In the genomic region with DNA sequence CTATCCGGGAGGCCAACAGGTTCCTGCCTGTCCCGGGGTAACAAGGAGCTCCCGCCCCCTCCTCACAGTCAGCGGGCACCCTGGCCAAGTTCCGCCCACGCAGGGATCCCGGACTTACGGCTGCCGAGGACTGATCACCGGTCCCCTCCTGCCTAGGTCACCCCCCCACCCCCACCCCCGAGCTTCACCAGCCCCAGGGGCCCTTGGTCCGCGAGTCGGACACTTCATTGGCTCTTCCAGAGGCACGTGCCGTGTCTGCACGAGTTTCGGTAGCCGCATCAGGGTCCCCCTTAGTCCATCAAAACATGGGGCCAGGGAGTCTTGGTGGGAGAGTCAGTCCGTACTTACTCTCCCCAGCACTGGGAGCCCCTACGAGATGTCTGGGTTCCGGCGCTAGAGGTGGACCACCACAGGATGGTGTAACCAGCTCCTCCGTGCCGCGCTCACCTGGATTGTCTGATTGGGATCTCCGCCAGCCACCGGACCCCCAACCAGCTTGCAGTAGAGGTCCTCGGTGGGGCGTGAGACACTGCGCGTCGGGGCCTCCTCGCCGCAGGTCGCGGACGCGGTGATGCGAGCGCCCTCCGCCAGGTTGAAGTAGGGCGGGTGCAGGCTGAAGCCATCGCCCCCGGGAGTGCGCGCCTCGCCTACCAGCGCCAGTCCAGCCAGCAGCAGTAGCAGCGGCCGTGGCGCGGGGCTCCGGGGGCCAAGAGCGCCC, we compare ENCODE assay signal across 8 mouse cellular contexts. TPM values are rescaled to one million over a fixed set of nuclear protein-coding genes. Genes with fewer than 3 reads are reported as not detected.
DNase-seq lines count a peak whose midpoint lies in the region; ATAC-seq lines count a peak whose summit lies in the region.

No protein-coding gene starts in this region.

- H3K36me3 ChIP-seq in limb, embryonic 11.5 days (ENCODE audit: control insufficient read depth, insufficient read depth, low read length): no peaks in the 10 kb centered on the region
- no peaks in the 10 kb centered on the region for H3K36me3 ChIP-seq in midbrain, embryonic 14.5 days (ENCODE audit: control insufficient read depth, insufficient read depth, low read length)

- peaks cover 29% of the 10 kb centered on the region for H3K4me1 ChIP-seq in limb, embryonic 11.5 days (ENCODE audit: control insufficient read depth, insufficient read depth, low read length)
- H3K4me1 ChIP-seq in midbrain, embryonic 14.5 days (ENCODE audit: control insufficient read depth, insufficient read depth, low read length): peaks cover 30% of the 10 kb centered on the region

- peak overlapping the region; percentile 26; the same call in 1 of the 2 replicates for H3K27ac ChIP-seq in limb, embryonic 11.5 days (replicated peaks; ENCODE audit: low read depth, low read length)
- H3K27ac ChIP-seq in midbrain, embryonic 14.5 days (replicated peaks; ENCODE audit: low read depth, low read length): no peak overlapping the region

- peaks cover 29% of the 10 kb centered on the region for H3K27me3 ChIP-seq in limb, embryonic 11.5 days (ENCODE audit: control insufficient read depth, insufficient read depth, low read length)
- H3K27me3 ChIP-seq in midbrain, embryonic 14.5 days (ENCODE audit: control insufficient read depth, insufficient read depth, low read length): peaks cover 34% of the 10 kb centered on the region

- H3K9me3 ChIP-seq in limb, embryonic 11.5 days (ENCODE audit: control insufficient read depth, low read length): no peaks in the 10 kb centered on the region
- H3K9me3 ChIP-seq in midbrain, embryonic 14.5 days (ENCODE audit: control insufficient read depth, low read length): no peaks in the 10 kb centered on the region

- peak; percentile 49 for DNase-seq in retina, postnatal 1 day
- no peak for DNase-seq in retina, embryonic 14.5 days (ENCODE audit: low spot score)
- peak; percentile 64 for DNase-seq in embryo, embryonic 11 days
- peak; percentile 53 for DNase-seq in heart, postnatal 4 days
- no peak for DNase-seq in limb, embryonic 11.5 days (ENCODE audit: low spot score)
- DNase-seq in midbrain, embryonic 14.5 days: peak; percentile 60
- DNase-seq in natural killer cell, adult 2 months (ENCODE audit: low spot score in 2 of 2): no peak
- DNase-seq in right cerebral cortex, postnatal 25 days: no peak

- WGBS in limb, embryonic 11.5 days: under 1% methylated on average over 55 of the region's 55 CpGs
- 1% methylated on average over 55 of the region's 55 CpGs for WGBS in midbrain, embryonic 14.5 days

- peak overlapping the region; percentile 69 for H3K4me3 ChIP-seq in limb, embryonic 11.5 days (ENCODE audit: low read depth, low read length)
- H3K4me3 ChIP-seq in midbrain, embryonic 14.5 days (replicated peaks; ENCODE audit: low read depth, low read length): peak overlapping the region; percentile 51

- ATAC-seq in limb, embryonic 11.5 days (ENCODE audit: insufficient number of reproducible peaks, low FRiP score, low TSS enrichment, low read depth): peak; percentile 5; the same call in 1 of the 2 replicates
- peak; percentile 38; the same call in 1 of the 2 replicates for ATAC-seq in midbrain, embryonic 14.5 days (ENCODE audit: low FRiP score, low TSS enrichment)

- peak overlapping the region; percentile 99 for H3K4me2 ChIP-seq in limb, embryonic 11.5 days (ENCODE audit: low read depth, severe bottlenecking)
- peak overlapping the region; percentile 100 for H3K4me2 ChIP-seq in midbrain, embryonic 14.5 days (ENCODE audit: low read length)

- H3K9ac ChIP-seq in limb, embryonic 11.5 days (ENCODE audit: low read length): peak overlapping the region; percentile 53
- H3K9ac ChIP-seq in midbrain, embryonic 14.5 days (replicated peaks; ENCODE audit: low read length): peak overlapping the region; percentile 54

RNA-seq across cellular contexts. Expression of a gene that starts 0.5 kb away (rescaled TPM):
- 10 to 100 TPM; 47.8 to 49.6 TPM for total RNA-seq in heart, postnatal 4 days (2021)
- 12.5 and 14.1 TPM in 2 replicates for polyA plus RNA-seq in limb, embryonic 11.5 days (2014; fragmentation: Nextera tagmentation; extraction: Ambion mirVana)
- 1.2 and 1.8 TPM in 2 replicates for polyA plus RNA-seq in midbrain, embryonic 14.5 days (2014; fragmentation: Nextera tagmentation; extraction: Ambion mirVana)

RNA-seq across cellular contexts. Expression of a gene that starts 32.0 kb away (rescaled TPM):
- 100 to 1,000 TPM; 619 to 692 TPM for total RNA-seq in heart, postnatal 4 days (2021)
- 641 and 643 TPM in 2 replicates for polyA plus RNA-seq in limb, embryonic 11.5 days (2014; fragmentation: Nextera tagmentation; extraction: Ambion mirVana)
- polyA plus RNA-seq in midbrain, embryonic 14.5 days (2014; fragmentation: Nextera tagmentation; extraction: Ambion mirVana): 409 and 512 TPM in 2 replicates

RNA-seq across cellular contexts. Expression of a gene that starts 48.1 kb away (rescaled TPM):
- 10 to 100 TPM; 15.2 to 15.4 TPM for total RNA-seq in heart, postnatal 4 days (2021)
- 15.8 and 18.0 TPM in 2 replicates for polyA plus RNA-seq in limb, embryonic 11.5 days (2014; fragmentation: Nextera tagmentation; extraction: Ambion mirVana)
- polyA plus RNA-seq in midbrain, embryonic 14.5 days (2014; fragmentation: Nextera tagmentation; extraction: Ambion mirVana): 32.0 and 37.5 TPM in 2 replicates

RNA-seq across cellular contexts. Expression of a gene that starts 53.9 kb away (rescaled TPM):
- 100 to 1,000 TPM; 103 to 104 TPM for total RNA-seq in heart, postnatal 4 days (2021)
- 187 and 191 TPM in 2 replicates for polyA plus RNA-seq in limb, embryonic 11.5 days (2014; fragmentation: Nextera tagmentation; extraction: Ambion mirVana)
- polyA plus RNA-seq in midbrain, embryonic 14.5 days (2014; fragmentation: Nextera tagmentation; extraction: Ambion mirVana): 158 and 179 TPM in 2 replicates

Comparison
In these comparisons a context has a peak if more than half of its experiments do, and no peak if none do; other contexts are left out.
1. DNase-seq: peak in retina, postnatal 1 day (single experiment), embryo, embryonic 11 days (single experiment), heart, postnatal 4 days (single experiment) and midbrain, embryonic 14.5 days (single experiment); none in retina, embryonic 14.5 days (single experiment), limb, embryonic 11.5 days (single experiment), natural killer cell, adult 2 months (0 of 2) and right cerebral cortex, postnatal 25 days (single experiment).